Mouse (Mus musculus) thymus, postnatal 36 days (tissue): Measurements from ENCODE around the gene Fam161a.

ENCODE experiments used
- DNase-seq, 2 experiments: peaks; one replicate each; pipeline ENCODE4 v3.0.0; 2022; ENCODE audit warnings: mixed read lengths in 2 of 2

Gene Fam161a

DNA sequence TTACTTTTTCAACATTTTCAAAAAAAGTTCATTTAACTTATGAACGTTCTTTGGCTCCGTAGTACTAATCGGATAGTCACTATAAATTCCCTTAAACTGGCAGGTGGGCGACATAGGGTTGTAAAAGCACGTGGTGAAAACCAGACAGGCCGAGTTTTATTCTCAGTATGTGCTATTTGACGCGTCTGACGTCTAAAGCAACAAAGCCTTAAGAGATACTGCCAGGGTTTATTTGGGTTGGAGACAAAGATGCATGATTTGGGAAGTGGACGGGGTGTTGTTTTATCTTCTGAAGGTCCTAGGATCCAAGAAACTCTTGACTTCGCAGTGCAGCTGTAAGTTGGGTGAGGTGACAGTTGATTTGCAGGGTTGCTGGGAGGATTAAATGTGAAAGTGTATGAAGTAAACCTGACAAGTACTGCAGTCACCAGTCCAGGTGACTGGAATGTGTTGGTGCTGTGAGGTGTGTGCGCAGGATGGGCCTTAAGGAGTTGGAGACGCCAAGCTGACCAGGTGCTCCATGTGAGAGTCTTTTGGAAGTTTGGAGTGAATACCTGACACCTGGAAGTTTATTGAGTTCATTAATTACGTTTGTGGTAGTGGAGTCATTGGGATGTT lies 16.0 kb upstream of the Fam161a start:
- DNase-seq, result no peak

DNA sequence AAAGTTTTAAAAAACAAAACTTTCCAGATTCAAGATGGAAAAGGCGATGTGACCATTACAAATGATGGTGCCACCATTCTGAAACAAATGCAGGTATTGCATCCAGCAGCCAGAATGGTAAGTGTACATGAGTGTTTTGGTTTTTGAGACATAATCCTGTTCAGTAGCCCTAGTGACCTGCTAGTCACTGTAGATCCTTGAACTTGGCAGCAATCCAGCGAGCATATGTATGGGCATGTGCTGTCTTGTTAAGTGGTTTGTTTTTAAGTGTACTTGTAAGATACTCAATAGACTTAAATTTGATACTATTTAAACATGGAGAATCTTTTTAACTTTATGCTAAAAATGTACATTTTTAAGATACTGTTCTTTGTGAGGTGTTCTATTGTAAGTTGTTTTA lies 13.1 kb upstream of the Fam161a start:
- DNase-seq, result no peak

DNA sequence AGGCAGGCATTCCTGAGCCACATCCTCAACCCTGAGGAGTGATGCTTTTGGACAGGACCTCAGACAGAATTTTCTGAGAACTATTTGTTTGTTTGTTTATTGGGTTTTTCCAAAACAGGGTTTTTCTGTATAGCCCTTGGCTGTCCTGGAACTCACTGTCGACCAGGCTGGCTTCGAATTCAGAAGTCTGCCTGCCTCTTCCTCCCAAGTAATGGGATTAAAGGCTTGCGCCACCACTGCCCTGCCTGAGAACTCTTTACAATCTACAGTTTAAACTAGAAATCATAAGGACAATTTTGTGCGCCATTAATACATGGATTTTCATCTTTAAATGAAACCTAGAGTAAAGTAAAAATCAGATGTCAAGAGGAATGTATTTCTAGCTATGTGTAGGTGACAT lies 11.9 kb upstream of the Fam161a start:
- DNase-seq, result no peak

DNA sequence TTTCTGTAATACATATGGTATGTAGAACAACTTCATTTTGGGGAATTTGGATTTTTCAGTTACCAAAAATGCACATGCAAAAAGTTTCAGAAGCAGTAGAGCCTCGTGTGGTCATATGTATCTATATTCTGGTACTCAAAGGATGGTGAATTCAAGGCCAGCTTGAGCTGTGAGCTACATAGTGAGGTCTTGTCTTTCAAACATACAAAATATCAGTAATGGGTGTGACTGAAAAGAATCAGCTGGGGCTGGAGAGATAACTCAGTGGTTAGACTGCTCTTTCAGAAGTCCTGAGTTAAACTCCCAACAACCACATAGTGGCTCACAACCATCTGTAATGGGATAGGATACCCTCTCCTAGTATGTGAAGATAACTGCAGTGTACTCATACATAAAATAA lies 9.0 kb upstream of the Fam161a start:
- DNase-seq, result no peak

DNA sequence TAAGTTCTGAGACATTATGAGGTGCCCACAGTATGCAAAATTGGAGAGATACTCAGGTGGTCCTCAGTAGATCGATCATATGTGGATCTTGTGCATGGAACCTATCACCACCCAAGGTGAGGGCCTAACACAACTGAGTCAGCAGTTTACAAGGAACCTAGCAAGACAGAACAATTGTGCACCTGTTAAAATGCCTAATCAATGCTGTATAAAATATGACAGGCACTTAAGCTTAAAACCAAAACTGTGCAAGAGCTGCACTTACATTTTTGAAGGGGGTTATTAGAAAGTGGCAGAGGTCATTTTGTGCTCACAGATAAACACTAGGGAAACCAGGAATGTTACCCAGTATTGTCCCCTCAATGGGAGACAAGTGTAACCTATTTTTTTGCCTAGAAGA lies 2.1 kb upstream of the Fam161a start:
- no peak for DNase-seq

DNA sequence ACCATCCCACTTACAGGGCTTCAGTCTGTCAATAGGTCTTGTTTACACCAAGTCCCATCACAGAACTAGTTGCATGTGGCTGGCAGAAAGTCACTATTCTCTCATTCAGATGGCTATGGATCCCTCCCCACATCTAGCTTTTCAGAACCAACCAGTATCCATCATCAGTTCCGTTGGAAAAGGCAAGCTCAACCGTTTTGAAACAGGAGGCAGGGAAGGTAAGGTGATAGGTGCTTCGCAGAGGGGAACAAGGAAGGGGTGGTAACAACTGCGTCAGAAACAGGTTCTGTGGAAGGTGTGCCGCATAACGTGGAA lies 208 bp upstream of the Fam161a start:
- DNase-seq, result no peak

DNA sequence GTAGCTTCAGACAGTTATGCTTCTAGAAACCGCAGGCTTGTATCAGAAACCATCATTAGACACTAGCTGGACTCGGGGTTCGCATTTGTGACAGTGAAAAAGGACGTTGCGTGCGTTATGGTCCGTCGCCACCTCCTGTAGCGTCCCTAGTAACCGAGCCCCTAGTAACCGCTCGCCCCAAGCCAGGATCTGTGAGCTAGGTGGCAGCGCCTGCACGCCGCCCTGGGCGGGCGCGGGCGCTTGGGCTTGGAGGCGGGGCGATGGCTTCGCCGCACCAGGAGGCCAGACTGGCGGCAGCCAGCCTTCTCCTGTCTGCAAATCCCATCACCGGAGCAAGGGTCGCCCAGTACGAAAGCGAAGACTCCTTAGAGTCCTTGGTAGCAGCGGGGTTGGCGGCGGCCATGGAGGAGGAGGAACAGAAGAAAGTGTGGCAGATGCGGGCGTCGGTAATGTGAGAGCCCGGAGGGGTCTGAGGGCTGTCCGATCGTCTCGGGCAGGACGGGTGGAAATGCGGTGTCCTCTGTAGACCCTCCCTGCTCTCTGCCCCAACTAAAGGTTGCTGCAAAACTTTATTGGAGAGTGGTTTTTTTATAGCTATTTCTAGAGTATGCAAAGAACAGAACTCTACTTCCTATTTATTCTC lies 971 bp downstream of the Fam161a start:
- peak; percentile 65 to 74 for DNase-seq

DNA sequence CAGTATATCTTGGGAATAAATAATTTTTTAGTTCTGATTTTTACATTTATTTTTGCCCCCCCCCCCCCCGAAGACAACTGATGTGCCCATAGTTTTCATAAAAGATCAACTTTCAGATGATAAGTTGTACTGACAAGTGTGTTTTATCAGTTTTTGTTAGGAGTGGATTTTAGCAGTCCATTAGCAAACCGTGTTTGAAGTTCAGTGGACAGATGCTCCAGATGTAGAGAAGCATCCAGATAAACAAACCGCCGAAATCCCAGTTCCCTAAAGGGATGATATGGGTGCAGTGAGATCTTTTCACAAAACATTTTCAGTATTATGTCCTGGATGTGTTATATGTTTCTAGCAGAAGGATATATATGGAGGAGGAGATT lies 1.5 kb downstream of the Fam161a start:
- no peak for DNase-seq

DNA sequence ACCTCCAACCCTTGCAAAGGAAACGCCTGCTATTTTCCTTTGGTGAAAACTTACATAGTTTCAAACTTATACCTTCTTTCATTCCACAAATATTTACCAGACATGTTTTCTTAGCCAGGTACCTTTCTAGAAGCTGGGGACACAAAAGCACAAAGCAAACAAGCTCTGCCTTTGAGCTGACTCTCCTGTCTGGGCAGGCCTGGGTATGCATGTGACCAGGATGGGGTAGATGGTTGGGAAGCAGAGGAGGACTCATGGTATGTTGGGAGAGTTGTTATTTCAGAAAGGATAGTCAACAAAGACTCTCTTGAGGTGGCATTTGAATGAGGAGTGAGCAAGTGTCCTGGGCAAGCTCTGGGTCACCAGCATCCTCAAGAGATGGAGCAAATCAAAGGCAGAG lies 5.8 kb downstream of the Fam161a start:
- no peak for DNase-seq

DNA sequence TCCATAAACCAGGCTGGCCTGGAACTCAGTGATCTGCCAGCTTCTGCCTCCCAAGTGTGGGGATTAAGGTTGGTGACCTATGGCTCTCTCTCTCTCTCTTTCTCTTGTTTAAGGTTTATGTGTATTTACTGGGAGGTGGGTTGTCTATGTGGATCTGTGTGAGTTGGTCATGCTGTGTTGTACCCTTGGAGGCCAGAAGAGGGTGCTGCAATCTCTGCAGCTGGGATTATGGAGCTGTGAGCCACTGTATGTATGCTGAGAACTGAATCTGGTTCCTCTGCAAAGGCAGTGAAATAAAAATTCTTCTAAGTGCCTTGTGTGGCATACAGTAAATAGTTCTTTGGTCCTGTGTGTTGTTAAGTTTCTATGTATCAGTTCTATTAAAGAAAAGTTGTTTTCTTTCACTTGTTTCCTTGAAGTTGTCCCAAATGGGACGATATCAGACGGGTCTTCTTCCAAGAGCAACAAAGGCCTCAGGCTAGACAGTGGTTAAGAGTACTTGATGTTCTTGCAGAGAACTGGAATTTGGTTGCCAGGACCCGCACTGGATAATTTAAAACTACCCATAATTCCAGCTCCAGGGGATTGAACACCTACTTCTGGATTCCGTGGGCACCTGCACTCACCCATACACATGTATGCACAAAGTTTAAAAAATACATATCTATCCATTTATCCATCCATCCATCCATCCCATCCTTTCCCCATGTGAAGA lies 6.4 kb downstream of the Fam161a start:
- peak in 1 of 2 experiments; percentile 6 for DNase-seq

DNA sequence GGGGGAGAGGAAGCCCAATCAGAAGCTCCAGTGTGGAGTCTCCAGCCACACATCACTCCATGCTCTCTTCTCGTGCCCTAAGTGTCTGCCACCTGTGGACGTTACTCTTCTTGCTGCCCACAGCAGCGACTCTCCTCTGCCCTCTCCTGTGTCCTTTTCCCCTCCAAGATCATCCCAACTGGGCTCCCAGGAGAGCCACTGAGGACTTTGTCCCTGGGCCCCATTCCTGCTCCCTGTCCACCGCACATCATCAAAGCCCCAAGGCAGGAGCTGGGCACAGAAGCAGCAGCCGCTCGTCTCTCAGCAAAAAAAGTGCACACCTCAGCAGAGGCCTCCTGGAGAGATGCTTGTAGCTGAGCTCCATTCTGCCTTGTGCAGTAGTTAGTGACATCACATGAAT lies 7.7 kb downstream of the Fam161a start:
- no peak for DNase-seq

DNA sequence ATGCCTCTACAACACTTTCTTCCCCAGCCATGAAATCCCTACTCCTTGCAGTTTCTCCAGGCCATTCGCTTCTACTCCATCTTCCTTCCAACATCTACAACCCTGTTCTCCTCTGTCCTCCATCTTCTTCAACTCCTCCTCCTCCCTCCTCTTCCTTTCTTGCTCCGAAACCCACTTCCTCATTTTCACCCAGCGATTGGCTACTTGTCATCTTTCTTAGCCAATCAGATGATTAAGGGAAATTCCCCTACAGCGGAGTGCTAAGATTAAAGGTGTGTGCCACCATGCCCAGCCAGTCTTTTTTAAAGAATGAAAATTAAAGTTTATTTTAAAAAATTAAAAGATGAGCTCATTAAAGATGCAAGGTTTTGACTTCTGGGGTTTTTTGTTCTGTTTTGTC lies 10.6 kb downstream of the Fam161a start:
- no peak for DNase-seq

DNA sequence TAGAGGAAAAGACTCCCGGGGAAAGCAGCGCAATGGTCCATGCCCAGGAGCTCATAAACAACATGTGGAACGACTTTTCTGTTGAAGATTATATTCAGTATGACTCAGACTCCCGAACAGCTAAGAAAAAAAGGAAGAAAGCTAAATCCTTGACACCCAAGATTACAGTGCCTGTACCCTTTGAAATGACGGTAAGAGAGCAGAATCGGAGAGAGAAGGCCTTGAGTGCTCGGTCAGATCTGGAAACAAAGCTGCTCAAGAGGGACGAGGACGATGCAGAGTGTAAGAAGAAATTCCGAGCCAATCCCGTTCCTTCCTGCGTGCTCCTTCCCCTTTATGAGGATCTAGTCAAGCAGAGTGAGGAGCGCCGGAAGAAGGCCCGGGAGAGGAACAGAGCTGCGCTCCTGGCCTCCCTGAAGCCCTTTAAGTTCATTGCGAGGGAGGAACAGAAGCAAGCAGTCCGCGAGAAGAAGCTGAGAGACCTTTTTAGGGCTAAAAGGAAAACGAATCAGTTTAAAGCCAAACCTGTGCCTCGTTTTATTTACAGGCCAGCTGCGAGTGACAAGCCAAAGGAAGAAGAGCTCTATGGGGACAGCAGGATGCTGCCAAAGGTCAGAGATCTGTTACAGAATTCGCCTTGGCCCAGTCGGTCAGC lies 12.9 kb downstream of the Fam161a start:
- no peak for DNase-seq

DNA sequence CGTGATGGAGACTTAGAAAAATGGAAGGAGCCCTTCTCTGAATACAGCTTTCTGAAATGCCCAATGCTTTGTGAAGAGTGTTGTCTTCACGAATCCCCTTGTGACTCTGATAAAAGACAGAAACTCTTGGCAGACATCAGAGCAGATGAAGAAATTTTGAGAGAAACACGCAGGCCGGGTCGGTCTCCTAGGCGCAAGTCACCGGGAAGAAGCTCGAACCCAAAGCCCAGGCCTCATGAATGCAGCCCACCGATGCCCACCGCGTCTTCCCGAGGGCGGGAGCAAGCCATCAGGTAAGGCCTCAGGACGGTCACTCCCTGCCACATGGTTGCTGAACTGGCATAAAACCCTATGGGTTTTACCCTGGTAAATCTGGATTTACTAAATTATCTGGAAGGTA lies 13.5 kb downstream of the Fam161a start:
- no peak for DNase-seq

DNA sequence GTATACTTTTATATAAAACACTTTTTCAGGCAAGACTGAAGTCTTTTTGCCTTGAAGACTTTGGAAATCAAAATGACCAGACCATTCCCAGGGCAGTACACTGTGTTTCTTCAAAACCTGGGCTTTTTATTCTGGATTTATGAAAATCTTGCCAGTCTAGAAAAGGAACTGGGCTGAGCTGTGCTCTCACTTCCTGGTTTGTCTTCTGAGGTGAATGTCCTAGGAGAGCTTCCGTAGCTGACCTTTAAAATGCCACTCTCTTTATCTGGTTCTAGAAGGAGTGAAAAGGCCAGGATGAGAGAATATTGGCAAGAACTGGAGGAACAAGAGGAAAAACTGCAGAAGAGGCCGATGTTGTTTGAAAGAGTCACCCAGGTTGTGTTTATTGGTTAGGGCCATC lies 15.8 kb downstream of the Fam161a start:
- DNase-seq, result no peak

DNA sequence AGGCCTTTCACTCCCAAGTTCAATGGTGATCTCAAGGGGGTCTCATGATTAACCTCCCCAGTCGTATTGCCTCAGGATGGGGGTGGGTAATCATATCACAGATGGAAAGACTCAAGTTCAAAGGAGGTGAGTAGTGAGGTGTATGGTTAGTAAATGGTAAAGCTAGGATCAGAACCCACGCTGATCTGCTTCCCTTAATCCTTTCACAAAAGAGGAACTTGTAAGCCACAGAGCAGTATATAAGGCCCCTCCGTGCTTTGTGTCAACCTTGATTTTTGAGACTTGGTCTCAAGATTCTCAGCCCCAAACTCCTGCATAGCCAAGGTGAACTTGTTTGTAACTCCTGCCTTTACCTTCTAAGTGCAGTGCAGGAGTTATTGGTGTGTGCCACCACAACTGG lies 16.8 kb downstream of the Fam161a start:
- no peak for DNase-seq

DNA sequence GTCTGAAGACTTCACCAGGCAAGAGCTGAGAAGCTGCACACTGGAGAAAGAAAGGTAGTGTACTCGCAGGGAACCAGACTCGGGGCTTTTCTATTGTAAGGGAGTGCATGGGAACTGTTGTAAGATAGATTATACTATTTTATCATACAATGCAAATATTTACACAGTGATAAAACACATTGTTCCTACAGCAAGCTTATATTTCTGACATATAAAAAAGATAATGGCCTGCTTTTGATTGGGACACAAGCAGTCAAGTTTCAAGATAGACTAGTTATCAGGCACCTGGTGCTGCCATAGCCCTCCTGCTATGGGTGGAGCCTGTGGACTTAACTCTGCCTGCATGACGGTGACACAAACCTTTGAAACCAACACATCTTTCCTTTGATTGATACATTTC lies 21.6 kb downstream of the Fam161a start:
- DNase-seq, result no peak

DNA sequence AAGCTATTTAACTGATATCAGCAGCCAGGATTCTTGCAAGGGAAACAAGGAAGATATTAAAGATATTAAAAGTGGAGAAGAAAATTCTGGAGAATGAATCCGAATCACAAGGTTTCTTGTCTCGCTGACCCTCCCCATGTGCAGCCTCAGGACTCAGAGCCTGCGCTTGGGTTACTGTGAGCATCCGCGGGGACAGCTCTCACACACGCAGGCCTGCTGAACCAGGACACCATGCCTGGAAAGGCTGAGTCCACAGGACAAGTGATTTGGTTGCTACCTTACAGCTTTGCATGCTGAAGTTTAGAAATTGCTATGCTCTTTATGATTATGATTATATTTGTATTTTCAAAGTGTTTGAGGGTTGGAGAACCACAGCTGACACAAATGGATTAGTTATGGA lies 22.1 kb downstream of the Fam161a start:
- DNase-seq, result no peak

DNA sequence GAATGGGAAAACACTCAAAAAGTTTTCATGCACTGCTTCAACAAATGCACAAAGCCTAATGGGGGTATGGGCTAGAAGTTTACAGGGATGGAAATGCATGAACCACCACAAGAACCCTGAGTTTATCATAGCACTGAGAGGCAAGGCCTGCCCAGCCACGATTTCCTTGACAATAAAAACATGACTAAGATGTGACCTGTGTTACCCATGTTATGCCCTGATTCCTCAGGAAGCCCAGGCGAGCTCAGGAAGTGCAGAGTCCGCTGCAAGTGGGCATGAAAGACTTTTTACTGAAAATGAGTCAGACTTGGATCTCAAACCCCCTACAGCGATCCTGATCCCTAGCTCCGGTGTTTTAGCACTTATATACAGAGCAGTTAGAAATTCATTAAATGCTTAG lies 39.9 kb downstream of the Fam161a start:
- no peak for DNase-seq

DNA sequence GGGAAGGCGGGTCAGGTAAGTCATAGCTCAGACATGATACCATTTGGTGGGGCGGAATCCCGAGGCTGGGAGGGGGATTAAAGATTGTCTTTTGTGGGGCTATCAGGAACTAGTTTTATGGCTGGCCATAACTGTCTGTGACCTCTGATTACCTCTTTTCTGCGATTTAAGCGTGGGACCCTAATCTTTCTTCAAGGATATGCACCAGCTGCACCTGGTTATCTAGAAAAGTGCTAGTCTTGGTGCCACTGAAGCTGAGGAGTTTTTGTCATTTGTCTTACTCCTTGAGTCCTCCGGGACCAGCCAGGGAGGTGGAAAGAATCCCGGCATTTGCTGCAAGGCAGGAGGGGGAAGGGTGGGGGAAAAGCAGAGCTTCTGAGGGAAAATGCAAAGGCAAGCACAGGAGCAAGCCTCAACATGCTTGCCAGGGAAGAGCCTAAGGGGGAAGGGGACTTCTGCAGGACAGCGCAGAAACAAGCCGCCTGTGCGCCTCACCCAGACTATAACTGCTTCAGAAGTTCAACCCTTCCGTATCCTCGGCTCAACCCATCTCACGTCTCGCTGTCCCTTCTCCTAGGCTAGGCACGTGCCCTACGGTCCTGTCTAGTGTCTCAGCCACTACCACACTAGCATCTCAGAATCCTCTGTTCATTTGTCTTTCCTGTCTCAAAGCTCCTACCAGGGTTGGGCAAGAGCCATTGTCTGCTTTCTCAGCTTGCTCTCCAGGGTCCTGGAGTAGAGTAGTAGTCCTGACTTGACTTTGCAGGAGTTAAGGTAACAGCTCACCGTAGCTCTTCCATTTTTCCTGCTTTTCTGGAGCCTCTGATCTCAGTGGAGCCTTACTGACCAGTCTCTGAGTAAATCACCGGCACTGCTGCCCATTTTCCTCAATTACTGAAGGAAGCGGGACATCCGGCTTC lies 40.6 kb downstream of the Fam161a start:
- no peak for DNase-seq

DNA sequence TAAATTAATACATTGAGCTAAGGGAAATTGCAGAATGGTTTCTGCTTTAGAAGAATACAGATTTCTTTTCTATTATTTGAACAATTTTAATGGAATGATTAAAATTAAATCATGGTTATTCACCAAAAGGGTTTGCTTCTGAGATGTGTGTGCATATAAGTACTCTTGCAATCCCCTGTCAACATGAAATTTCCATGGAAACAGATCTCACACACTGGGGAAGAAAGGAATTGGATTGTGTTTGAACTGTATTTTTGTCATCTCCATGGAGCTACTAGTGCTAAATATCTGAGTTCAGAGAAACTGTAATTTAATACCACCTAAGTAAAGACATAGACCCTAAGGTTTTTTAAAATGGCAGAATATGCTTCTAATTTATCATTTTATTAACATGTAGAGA lies 42.3 kb downstream of the Fam161a start:
- DNase-seq, result no peak

DNA sequence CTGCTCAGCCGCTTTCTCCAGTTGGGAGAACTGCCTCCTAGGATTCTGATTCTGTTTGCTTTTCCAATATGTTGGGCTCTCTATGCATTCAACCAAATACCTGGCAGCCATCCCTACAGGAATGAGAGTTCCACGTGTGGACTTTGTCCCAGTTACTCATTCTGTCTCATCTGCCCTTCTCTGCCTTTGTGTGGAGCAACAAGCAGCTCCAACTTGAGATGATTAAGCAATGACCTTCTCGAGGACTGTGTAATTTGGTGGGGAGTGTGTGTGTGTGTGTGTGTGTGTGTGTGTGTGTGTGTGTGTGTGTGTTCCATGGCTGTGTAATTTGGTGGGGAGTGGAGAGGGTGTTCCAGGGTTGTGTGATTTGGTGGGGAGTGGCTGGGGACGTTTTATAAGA lies 45.0 kb downstream of the Fam161a start:
- no peak for DNase-seq

DNA sequence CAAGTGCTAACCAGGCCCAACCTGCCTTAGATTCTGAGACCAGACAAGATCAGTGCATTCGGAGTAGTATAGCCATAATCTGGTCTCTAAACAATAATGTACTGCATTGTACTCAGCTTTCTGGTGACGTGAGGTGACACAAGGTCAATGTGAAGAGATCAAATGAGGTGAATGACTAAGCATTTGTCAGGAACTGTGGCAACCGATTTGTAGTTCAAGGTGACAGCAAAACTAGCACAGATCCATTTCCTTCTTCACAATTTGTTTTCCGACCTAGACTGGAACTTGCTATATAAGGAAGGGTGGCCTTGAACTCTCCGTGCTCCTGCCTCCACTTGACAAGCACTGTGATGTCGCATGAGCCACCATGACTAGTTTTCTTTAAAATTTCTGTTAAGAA lies 55.8 kb downstream of the Fam161a start:
- no peak for DNase-seq
